Mouse (Mus musculus) intestine, postnatal 0 days (tissue): ENCODE measurements around the gene Ccdc151. TPM values are rescaled to one million over a fixed set of nuclear protein-coding genes. Genes with fewer than 3 reads are reported as not detected.

Experiments used
- ATAC-seq: fragments of 200-750 bp; cut with Nextera tagmentation; 2 replicates; pipeline ENCODE4 v1.8.0; 2017; ENCODE audit warnings: mild to moderate bottlenecking, moderate TSS enrichment, moderate library complexity
- H3K27ac ChIP-seq: fragments of 300-500 bp; sonication (generic); 2 replicates; pipeline ENCODE4 v1.5.1; 2014; ENCODE audit warnings: mild to moderate bottlenecking, low read depth, low read length, moderate library complexity
- H3K27me3 ChIP-seq: fragments of 300-500 bp; sonication (generic); replicated peaks from 2 replicates; pipeline ENCODE4 v1.6.1; 2014; ENCODE audit warnings: low read length, mixed read lengths; ENCODE audit not compliant: control insufficient read depth, insufficient read depth
- H3K36me3 ChIP-seq: fragments of 300-500 bp; sonication (generic); 2 replicates; pipeline ENCODE4 v1.6.1; 2014; ENCODE audit warnings: mild to moderate bottlenecking, moderate library complexity; ENCODE audit not compliant: control insufficient read depth, insufficient read depth
- H3K4me1 ChIP-seq: fragments of 300-500 bp; sonication (generic); replicated peaks from 2 replicates; pipeline ENCODE4 v1.6.1; 2014; ENCODE audit warnings: antibody characterized with exemption, low read length, mixed read lengths; ENCODE audit not compliant: control insufficient read depth, insufficient read depth
- H3K4me2 ChIP-seq: fragments of 300-500 bp; sonication (generic); replicated peaks from 2 replicates; pipeline ENCODE4 v1.6.1; 2014; ENCODE audit warnings: low read depth, mild to moderate bottlenecking, moderate library complexity
- H3K4me3 ChIP-seq: fragments of 300-500 bp; sonication (generic); 2 replicates; pipeline ENCODE4 v1.5.1; 2014; ENCODE audit warnings: low read depth, low read length
- H3K9ac ChIP-seq: fragments of 300-500 bp; sonication (generic); 2 replicates; pipeline ENCODE4 v1.6.1; 2014; ENCODE audit warnings: mild to moderate bottlenecking, low read depth, low read length
- H3K9me3 ChIP-seq: fragments of 300-500 bp; sonication (generic); 2 replicates; pipeline ENCODE4 v1.6.1; 2016; ENCODE audit warnings: mixed run types; ENCODE audit not compliant: control insufficient read depth
- CTCF ChIP-seq: sonication (generic); IDR thresholded peaks from 2 replicates; pipeline ENCODE4 v1.5.1; 2016; ENCODE audit warnings: low read depth, mild to moderate bottlenecking, control low read depth, antibody characterized with exemption, moderate library complexity
- WGBS: fragments of 180-500 bp; shearing (Covaris S2); extraction: QIAGEN DNeasy Blood & Tissue Kit; methylation state at CpG from one replicate; pipeline ENCODE4 v1.1.7; 2014; 5-methylcytosine and 5-hydroxymethylcytosine counted together
- polyA plus RNA-seq: library from polyadenylated mRNA; unstranded; fragments of >200 nt; fragmentation: Nextera tagmentation; extraction: Ambion mirVana; gene quantifications from 2 replicates; pipeline ENCODE4 v1.2.1, GENCODE M21; 2015

The Ccdc151 gene
- polyA plus RNA-seq, 1 experiment from 2014 or later: 0.35 TPM

- Histone ChIP-seq H3K27me3 (peaks cover 34% of the 10 kb centered on the region), H3K36me3 (no peaks in the 10 kb centered on the region), H3K4me3 (peak overlapping the region; percentile 50), H3K27ac (no peak overlapping the region), H3K4me2 (peak overlapping the region; percentile 88), H3K9me3 (no peaks in the 10 kb centered on the region), H3K4me1 (no peaks in the 10 kb centered on the region; the same call in 1 of the 2 replicates), H3K9ac (no peak overlapping the region)
- TF ChIP-seq CTCF: 0 out of 2 replicates have a peak, but pooled peaks have one; percentile 10
- WGBS: 2% methylated on average over 35 of the region's 35 CpGs
- no peak for ATAC-seq
Measured at GRCm38 (mm10) chr9:21961366-21961980, 41.0 kb downstream of the Ccdc151 start.

- no peaks in the 10 kb centered on the region; the same call in 1 of the 2 replicates for H3K4me1 ChIP-seq
- no peak overlapping the region for H3K4me2 ChIP-seq
- no peak overlapping the region for H3K27ac ChIP-seq
- TF ChIP-seq CTCF: peak; percentile 50
- H3K36me3 ChIP-seq: no peaks in the 10 kb centered on the region
- 25% methylated on average over 26 of the region's 26 CpGs for WGBS
- H3K9ac ChIP-seq: no peak overlapping the region
- ATAC-seq: no peak
- no peaks in the 10 kb centered on the region for H3K9me3 ChIP-seq
- H3K27me3 ChIP-seq: peaks cover 34% of the 10 kb centered on the region
- H3K4me3 ChIP-seq: no peak overlapping the region
Measured at GRCm38 (mm10) chr9:21960558-21961208, 41.8 kb downstream of the Ccdc151 start.

GRCm38 (mm10) chr9:21960135-21960534 is 42.3 kb downstream of the Ccdc151 start:
- Histone ChIP-seq H3K4me3 (no peak overlapping the region), H3K27me3 (peaks cover 34% of the 10 kb centered on the region), H3K36me3 (no peaks in the 10 kb centered on the region), H3K9me3 (no peaks in the 10 kb centered on the region), H3K4me2 (no peak overlapping the region), H3K9ac (no peak overlapping the region), H3K4me1 (no peaks in the 10 kb centered on the region; the same call in 1 of the 2 replicates), H3K27ac (no peak overlapping the region)
- WGBS: 51% methylated on average over 9 of the region's 9 CpGs
- ATAC-seq: no peak
- no peak for TF ChIP-seq CTCF

- H3K4me2 ChIP-seq: no peak overlapping the region
- H3K9ac ChIP-seq: no peak overlapping the region
- H3K27ac ChIP-seq: no peak overlapping the region
- ATAC-seq: no peak
- no peaks in the 10 kb centered on the region; the same call in 1 of the 2 replicates for H3K4me1 ChIP-seq
- no peaks in the 10 kb centered on the region for H3K9me3 ChIP-seq
- TF ChIP-seq CTCF: no peak
- WGBS: 90% methylated on average over 7 of the region's 7 CpGs
- H3K4me3 ChIP-seq: no peak overlapping the region
- peaks cover 34% of the 10 kb centered on the region for H3K27me3 ChIP-seq
- H3K36me3 ChIP-seq: no peaks in the 10 kb centered on the region
Measured at GRCm38 (mm10) chr9:21959244-21959643, 43.2 kb downstream of the Ccdc151 start.

- no peak overlapping the region for H3K27ac ChIP-seq
- H3K27me3 ChIP-seq: peaks cover 31% of the 10 kb centered on the region
- no peak overlapping the region for H3K4me2 ChIP-seq
- H3K4me3 ChIP-seq: no peak overlapping the region
- no peaks in the 10 kb centered on the region; the same call in 1 of the 2 replicates for H3K4me1 ChIP-seq
- no peak for TF ChIP-seq CTCF
- 80% methylated on average over 5 of the region's 5 CpGs for WGBS
- H3K9me3 ChIP-seq: no peaks in the 10 kb centered on the region
- H3K36me3 ChIP-seq: no peaks in the 10 kb centered on the region
- ATAC-seq: no peak
- H3K9ac ChIP-seq: no peak overlapping the region
Measured at GRCm38 (mm10) chr9:21958372-21958771, 44.1 kb downstream of the Ccdc151 start.

- TF ChIP-seq CTCF: no peak
- peak within 1 kb of the TSS; percentile 53 for H3K4me2 ChIP-seq
- H3K4me3 ChIP-seq: peak within 1 kb of the TSS; percentile 67
- peak within 1 kb of the TSS; percentile 60 for H3K9ac ChIP-seq
- under 1% methylated on average over 54 of the region's 54 CpGs for WGBS
- ATAC-seq: peak; percentile 98
- H3K4me1 ChIP-seq: no peaks in the 10 kb centered on the region
- no peaks in the 10 kb centered on the region for H3K36me3 ChIP-seq
- peak within 1 kb of the TSS; percentile 85 for H3K27ac ChIP-seq
- H3K9me3 ChIP-seq: no peaks in the 10 kb centered on the region
- H3K27me3 ChIP-seq: peaks cover 6% of the 10 kb centered on the region; the same call in 1 of the 2 replicates
Measured at GRCm38 (mm10) chr9:21955570-21956281, 46.7 kb downstream of the Ccdc151 start, which contains the start of gene Swsap1. TSS of gene Swsap1 (plus strand) at chr9:21955755.
